Mouse (Mus musculus): ENCODE measurements at regions not wholly inside any gene's neighbourhood (a gene's known extent, or its start where the extent isn't known, plus 50 kb on each side); places are given as distances from the start of the nearest gene placed in this dataset.
"Not testable (repeated sequence)": the region's sequence is repeated elsewhere in the genome, so short reads cannot be mapped to it uniquely, and the experiment has no call there.

DNA sequence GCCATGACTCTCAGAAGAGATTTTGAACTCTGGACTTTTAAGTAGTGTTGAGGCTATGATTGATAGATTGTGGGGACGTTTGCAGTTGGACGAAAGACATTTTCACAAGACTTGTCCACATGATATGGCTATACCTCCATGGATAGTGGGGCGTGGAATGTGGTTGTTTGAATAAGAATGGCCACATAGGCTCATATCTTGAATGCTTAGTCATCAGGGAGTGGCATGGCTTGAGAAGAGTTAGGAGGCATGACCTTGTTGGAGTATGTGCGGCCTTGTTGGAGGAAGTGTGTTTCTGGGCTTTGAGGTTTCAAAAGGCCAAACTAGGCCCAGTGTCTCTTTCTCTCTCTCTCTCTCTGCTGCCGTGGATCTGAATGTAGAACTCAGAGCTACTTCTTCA lies 204.7 kb upstream of the Pclo start:
- DNase-seq (ENCODE audit: low read depth), result no peak

DNA sequence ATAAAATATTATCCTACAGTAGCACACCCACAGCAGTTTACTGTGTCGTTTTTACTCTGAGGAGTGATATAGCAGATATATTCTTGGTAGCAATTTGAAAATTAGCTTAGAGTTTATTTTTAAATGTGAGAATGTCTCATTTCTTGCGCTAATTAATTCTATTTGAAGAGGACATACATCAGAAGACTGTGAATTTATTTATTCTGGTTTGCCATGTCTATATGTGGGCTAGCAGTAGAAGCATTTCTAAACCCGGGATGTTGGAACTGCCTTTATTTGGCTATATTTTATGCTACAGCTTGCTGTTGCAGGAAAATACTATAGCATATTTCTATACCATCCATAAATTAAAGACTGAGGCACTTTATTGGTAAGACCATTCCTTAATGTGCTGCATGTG lies 203.0 kb upstream of the Pclo start:
- no peak for DNase-seq (ENCODE audit: low read depth)

DNA sequence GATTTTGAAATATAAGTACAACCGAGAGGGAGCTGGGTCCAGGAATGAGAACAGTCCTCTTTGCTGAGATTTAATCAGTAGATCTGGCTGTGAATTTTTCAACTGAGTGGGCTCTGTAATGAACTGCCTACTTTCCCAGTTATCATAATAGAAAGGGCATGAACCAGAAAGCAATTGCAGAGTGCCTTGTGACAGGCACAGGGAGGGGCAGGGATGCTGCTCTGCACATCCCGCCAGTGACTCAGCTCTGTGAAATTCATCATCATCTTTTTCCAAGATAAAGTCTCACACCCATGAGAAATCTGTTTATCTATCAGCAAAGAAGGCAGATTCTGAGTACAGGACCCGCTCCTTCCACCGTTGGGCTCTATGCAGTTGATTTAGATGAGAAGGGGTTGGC lies 194.5 kb upstream of the Pclo start:
- DNase-seq (ENCODE audit: low read depth), result no peak

DNA sequence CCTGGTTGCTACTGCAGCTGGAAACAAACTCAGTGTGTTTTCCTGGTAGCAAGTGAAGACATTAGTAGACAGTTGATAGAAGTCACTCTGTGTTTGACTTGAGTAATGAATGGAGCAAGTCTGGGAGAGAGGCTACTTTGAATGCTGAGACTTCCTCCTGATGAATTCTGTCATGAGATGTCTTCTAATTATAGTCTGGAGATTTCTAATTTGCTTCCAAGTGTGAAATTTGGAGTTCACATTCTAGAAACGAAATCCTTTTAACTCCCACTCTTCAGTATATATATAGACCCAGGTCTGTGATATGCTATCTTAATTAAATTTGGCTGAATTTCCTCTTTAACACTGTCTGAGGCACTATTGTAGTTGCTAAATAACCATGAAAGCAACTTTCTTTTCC lies 192.7 kb upstream of the Pclo start:
- DNase-seq (ENCODE audit: low read depth), result no peak

DNA sequence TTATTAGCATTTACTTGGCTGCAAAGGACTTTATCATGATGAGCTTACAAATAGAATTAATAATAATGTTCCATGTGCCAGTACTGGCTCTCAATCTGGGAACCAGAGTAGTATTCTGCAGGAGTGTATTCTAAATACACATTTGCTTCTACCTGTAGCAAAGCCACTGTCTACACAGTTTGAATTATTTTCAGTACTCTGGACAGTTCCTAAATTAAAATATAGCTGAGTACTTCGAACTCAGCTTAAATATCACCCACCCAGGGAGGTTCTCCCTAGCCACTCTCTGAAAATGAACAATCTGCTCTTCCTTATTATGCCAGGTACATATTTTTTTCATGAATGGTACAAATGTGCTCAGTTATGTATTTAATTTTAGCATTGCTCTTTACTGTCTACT lies 154.3 kb upstream of the Pclo start:
- peak; percentile 2 for DNase-seq (ENCODE audit: low read depth)

DNA sequence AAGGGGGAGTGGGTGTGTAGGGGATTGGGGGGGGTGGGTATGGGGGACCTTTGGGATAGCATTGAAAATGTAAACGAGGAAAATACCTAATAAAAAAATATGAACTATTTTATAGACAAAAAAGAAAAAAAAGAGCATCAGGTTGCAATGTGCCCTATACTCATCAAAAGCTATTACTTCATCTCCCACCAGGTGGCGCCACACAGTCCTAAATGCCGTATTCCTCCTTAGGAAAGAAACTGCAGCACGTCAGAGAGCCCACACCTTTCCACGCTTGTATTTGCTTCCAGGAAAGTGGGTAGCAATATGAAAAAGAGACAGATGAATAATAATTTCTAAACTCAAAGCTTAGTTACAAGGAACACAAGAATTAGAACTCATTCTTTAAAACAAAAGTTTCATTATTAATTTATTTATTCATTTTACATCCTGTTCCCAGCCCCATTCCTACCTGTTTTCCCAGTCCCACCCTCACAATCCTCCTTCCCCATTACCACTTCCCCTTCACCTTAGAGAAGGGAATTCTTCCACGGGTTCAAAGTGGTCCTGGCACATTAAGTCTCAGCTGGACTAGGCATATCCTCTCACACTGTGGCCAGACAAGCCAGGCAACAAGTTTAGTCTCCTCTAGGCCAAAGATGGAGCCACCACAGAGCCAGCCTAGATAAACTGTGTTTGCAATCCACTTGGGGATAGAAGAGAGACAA lies 125.4 kb upstream of the Pclo start:
- peak; percentile 63 for DNase-seq (ENCODE audit: low read depth)

DNA sequence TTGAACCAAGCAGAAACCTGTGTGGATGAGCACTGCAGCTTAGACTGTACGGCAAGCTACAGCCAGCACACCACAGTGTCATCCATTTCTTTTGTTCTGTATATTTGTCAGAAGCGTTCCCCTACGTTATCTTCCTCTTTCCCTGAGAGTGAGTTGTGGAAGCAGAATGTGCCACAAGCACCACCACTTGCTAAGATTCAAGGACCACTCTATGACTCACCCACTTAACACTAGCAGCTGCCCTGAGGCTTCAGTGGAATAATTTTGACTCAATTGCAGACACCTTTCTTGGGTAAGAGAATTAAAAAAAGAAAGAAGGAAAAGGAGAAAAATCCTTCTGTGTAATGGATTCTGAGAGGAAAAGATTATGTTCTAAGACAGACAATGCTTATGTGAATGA lies 122.9 kb upstream of the Pclo start:
- DNase-seq (ENCODE audit: low read depth), result no peak

DNA sequence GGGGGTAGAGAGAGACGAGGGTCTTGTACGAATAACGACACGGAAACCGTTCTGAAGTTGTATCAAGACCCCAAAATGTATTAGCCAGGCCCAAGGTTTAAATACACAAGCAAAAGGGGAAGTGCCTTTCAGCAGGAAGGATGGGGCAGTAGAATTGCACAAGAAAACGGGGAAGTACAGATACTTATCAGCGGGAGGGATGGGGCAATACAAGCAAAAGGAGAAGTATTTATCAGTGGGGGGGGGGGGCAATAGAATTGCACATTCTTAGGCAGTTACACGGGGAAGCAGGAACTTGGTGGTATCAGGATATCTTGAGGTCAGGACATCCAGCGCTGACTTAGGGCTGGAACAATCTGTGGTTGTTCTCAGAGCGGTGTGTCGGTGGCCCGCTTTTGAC lies 111.3 kb upstream of the Pclo start:
- DNase-seq (ENCODE audit: low read depth), result not testable (repeated sequence)

DNA sequence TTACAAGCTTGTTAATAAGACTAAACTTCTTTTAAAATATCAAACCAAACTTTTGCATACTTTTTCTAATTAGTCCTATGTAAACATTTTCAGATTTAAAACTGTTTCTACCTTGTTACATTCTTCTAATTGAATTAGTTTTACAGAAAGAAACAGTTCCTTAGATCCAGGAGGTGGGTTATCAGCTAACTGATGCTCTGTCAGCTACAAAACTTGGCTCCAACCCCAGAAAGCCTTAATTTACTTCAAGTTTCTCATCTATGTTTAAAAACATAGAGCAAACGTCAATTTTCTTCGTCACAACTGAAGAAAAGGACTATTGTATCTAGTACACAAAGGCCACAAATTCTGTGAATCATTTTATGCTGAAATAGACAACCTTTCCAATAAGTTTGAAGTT lies 110.4 kb upstream of the Pclo start:
- DNase-seq (ENCODE audit: low read depth), result no peak

DNA sequence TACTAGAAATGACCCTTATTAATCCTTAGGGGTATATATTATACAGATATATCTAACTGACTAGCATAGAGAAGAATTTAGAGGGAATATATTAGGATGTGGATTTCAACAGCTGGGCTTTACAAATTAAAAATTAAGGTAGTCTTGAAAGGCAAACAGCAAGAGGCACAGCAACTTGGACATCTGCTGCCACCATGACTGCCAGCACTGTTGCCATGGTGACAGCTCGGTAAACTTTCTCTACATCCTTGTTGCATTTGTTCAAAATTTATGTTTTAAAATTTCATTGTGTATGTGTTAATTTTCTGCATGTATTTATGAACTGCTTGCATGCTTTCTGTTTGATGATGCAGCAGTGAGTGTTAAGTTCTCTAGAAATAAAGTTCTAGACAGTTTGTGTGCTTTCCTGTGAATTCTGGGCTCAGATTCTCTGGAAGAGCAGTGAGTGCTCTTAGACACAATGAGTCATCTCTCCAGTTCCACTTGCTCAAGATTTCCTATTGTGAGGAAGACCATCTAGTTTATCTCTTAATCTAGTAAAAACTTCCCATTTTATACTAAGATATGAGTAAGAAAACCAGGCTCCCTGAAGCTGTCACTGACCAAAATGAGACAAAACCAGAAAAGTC lies 99.4 kb upstream of the Pclo start:
- no peak for DNase-seq (ENCODE audit: low read depth)

DNA sequence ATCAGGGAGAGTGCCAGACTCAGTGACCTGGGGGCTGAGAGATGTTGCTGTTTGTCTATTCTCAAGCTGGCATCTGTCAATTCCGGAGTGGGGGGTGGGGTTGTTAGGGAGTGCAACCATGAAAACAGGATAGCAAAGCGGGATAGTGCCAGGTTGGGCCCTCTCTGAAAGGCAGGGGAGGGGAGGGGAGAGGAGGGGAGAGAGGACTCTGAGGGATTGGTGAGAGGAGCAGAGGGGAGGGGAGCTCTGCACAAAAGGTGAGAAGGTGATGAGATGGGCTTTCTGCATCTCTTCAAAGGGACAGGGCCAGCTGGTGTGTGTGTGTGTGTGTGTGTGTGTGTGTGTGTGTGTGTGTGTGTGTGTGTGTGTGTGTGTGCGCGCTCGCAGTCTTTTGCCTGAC lies 61.6 kb upstream of the Pclo start:
- no peak for DNase-seq (ENCODE audit: low read depth)
